Mouse (Mus musculus) heart, postnatal 10 days (tissue): ENCODE measurements around the gene Pacs1. TPM values are rescaled to one million over a fixed set of nuclear protein-coding genes. Genes with fewer than 3 reads are reported as not detected.

ENCODE experiments used
- microRNA-seq, 2 experiments: library from miRNA; unstranded; fragments of <30 nt; microRNA quantifications; one replicate each; pipeline ENCODE4 v1.2.0; 2022
- total RNA-seq, 2 experiments: library from RNA; stranded (reverse); gene quantifications; 2 replicates each; pipeline ENCODE4 v1.2.3; 2021

The Pacs1 gene
- total RNA-seq, 2 experiments from 2014 or later, result 24.5 to 27.8 TPM

Small RNAs within 50 kb of the gene (microRNA-seq; reads per million reads assigned to microRNA genes)
- 0 reads per million in 2 experiments for gene Gm27468

Other genes starting within 250 kb of the Pacs1 start
- 10 to 100 TPM; 21.2 to 23.9 TPM for gene Slc29a2, start 249.3 kb downstream of the Pacs1 start, total RNA-seq
- 10 to 100 TPM; 38.3 to 45.5 TPM for gene B4gat1, start 234.3 kb downstream of the Pacs1 start, total RNA-seq
- 1 to 10 TPM; 1.6 to 2.3 TPM for gene AC124502.3, start 234.2 kb downstream of the Pacs1 start, total RNA-seq
- 10 to 100 TPM; 13.5 to 15.6 TPM for gene Brms1, start 231.8 kb downstream of the Pacs1 start, total RNA-seq
- gene Rin1, start 222.6 kb downstream of the Pacs1 start, total RNA-seq, result 1 to 10 TPM; 2.1 to 2.4 TPM
- gene Cd248, start 205.0 kb downstream of the Pacs1 start, total RNA-seq, result 10 to 100 TPM; 33.8 to 39.7 TPM
- gene Tmem151a, start 187.6 kb downstream of the Pacs1 start, total RNA-seq, result 1 to 10 TPM; 3.3 to 3.5 TPM
- 10 to 100 TPM; 72.8 to 78.3 TPM for gene Yif1a, start 184.6 kb downstream of the Pacs1 start, total RNA-seq
- under 1 TPM; 0.57 to 0.82 TPM for gene Cnih2, start 174.6 kb downstream of the Pacs1 start, total RNA-seq
- 100 to 1,000 TPM; 193 to 204 TPM for gene Rab1b, start 166.0 kb downstream of the Pacs1 start, total RNA-seq
- gene Klc2, start 154.6 kb downstream of the Pacs1 start, total RNA-seq, result 10 to 100 TPM; 38.8 to 42.8 TPM
- gene Sf3b2, start 22.3 kb upstream of the Pacs1 start, total RNA-seq, result 100 to 1,000 TPM; 129 to 136 TPM
- 10 to 100 TPM in 1 of 2 experiments, 1 to 10 TPM in 1; 9.4 to 14.6 TPM for gene Gal3st3, start 25.2 kb upstream of the Pacs1 start, total RNA-seq
- not detected for gene Catsper1, start 62.6 kb upstream of the Pacs1 start, total RNA-seq
- 1 to 10 TPM; 2.6 to 3.1 TPM for gene Cst6, start 76.5 kb upstream of the Pacs1 start, total RNA-seq
- gene Eif1ad, start 93.6 kb upstream of the Pacs1 start, total RNA-seq, result 10 to 100 TPM; 26.4 to 28.8 TPM
- 100 to 1,000 TPM; 173 to 178 TPM for gene Banf1, start 94.0 kb upstream of the Pacs1 start, total RNA-seq
- 10 to 100 TPM; 47.7 to 50.7 TPM for gene Sart1, start 115.6 kb upstream of the Pacs1 start, total RNA-seq
- not detected for gene Tsga10ip, start 129.4 kb upstream of the Pacs1 start, total RNA-seq
- 100 to 1,000 TPM; 240 to 260 TPM for gene Drap1, start 151.9 kb upstream of the Pacs1 start, total RNA-seq
- gene AI837181, start 152.0 kb upstream of the Pacs1 start, total RNA-seq, result 10 to 100 TPM; 40.3 to 43.8 TPM
- gene Fosl1, start 174.4 kb upstream of the Pacs1 start, total RNA-seq, result not detected
- 10 to 100 TPM; 12.5 to 14.5 TPM for gene Ccdc85b, start 184.8 kb upstream of the Pacs1 start, total RNA-seq
- 10 to 100 TPM; 90.2 to 91.5 TPM for gene Fibp, start 187.5 kb upstream of the Pacs1 start, total RNA-seq
- gene Ctsw, start 195.4 kb upstream of the Pacs1 start, total RNA-seq, result under 1 TPM; 0.41 to 0.45 TPM
- gene Efemp2, start 200.8 kb upstream of the Pacs1 start, total RNA-seq, result 10 to 100 TPM; 28.6 to 32.7 TPM
- 10 to 100 TPM; 24.3 to 25.5 TPM for gene Mus81, start 215.3 kb upstream of the Pacs1 start, total RNA-seq
- gene Cfl1, start 217.3 kb upstream of the Pacs1 start, total RNA-seq, result 100 to 1,000 TPM; 497 to 519 TPM
- gene 1700020D05Rik, start 230.7 kb upstream of the Pacs1 start, total RNA-seq, result 1 to 10 TPM in 1 of 2 experiments, under 1 TPM in 1; 0.69 to 1.2 TPM
- 1 to 10 TPM; 6.1 to 7.7 TPM for gene Snx32, start 237.4 kb upstream of the Pacs1 start, total RNA-seq